Mouse (Mus musculus) liver, embryonic 14.5 days (tissue): Measurements from ENCODE around the gene U2af1. TPM values are rescaled to one million over a fixed set of nuclear protein-coding genes. Genes with fewer than 3 reads are reported as not detected.
"Not testable (repeated sequence)": the region's sequence is repeated elsewhere in the genome, so short reads cannot be mapped to it uniquely, and the experiment has no call there.

Experiments used
- ATAC-seq: fragments of 200-750 bp; cut with Nextera tagmentation; 2 replicates; pipeline ENCODE4 v1.8.0; 2017; ENCODE audit warnings: moderate number of reproducible peaks, mild to moderate bottlenecking, moderate library complexity; ENCODE audit not compliant: insufficient read depth
- DNase-seq, 3 experiments: peaks; one replicate each; pipeline ENCODE4 v3.0.0-alpha.2; 2012 to 2013; ENCODE audit warnings: low read depth in 3 of 3, low spot score in 3 of 3
- H3K27ac ChIP-seq: fragments of 300-500 bp; sonication (generic); 2 replicates; pipeline ENCODE4 v1.5.1; 2014; ENCODE audit warnings: moderate library complexity, mild to moderate bottlenecking, control low read depth, inconsistent platforms
- H3K27me3 ChIP-seq: fragments of 300-500 bp; sonication (generic); 2 replicates; pipeline ENCODE4 v1.6.1; 2014; ENCODE audit warnings: mild to moderate bottlenecking, low read length, moderate library complexity; ENCODE audit not compliant: control insufficient read depth, insufficient read depth
- H3K36me3 ChIP-seq: fragments of 300-500 bp; sonication (generic); replicated peaks from 2 replicates; pipeline ENCODE4 v1.6.1; 2014; ENCODE audit warnings: low read depth; ENCODE audit not compliant: control insufficient read depth, insufficient read depth
- H3K4me1 ChIP-seq, 2 experiments: fragments of 200-500 bp in 1 of 2; fragments of 300-500 bp in 1 of 2; sonication (generic) in 1 of 2; replicated peaks; 2 replicates each; pipeline ENCODE4 v1.6.1; 2012 to 2014; ENCODE audit warnings: antibody characterized with exemption in 1 of 2, inconsistent platforms in 1 of 2, low read length in 1 of 2; ENCODE audit not compliant: control insufficient read depth in 2 of 2, insufficient read depth in 2 of 2
- H3K4me2 ChIP-seq: fragments of 300-500 bp; sonication (generic); 2 replicates; pipeline ENCODE4 v1.6.1; 2014; ENCODE audit warnings: low read depth, mild to moderate bottlenecking, control low read depth, moderate library complexity
- H3K4me3 ChIP-seq, 2 experiments: fragments of 200-500 bp in 1 of 2; fragments of 300-500 bp in 1 of 2; sonication (generic) in 1 of 2; 2 replicates each; pipeline ENCODE4 v1.5.1; 2012 to 2014; ENCODE audit warnings: low read depth in 2 of 2, low read length in 2 of 2, mild to moderate bottlenecking in 2 of 2, control low read depth in 1 of 2, inconsistent platforms in 1 of 2, moderate library complexity in 1 of 2; ENCODE audit not compliant: insufficient read depth in 1 of 2
- H3K9ac ChIP-seq: fragments of 300-500 bp; sonication (generic); replicated peaks from 2 replicates; pipeline ENCODE4 v1.6.1; 2014; ENCODE audit warnings: mild to moderate bottlenecking, control low read depth, moderate library complexity
- H3K9me3 ChIP-seq: fragments of 300-500 bp; sonication (generic); 2 replicates; pipeline ENCODE4 v1.6.1; 2016; ENCODE audit warnings: low read length, mixed read lengths; ENCODE audit not compliant: control insufficient read depth
- CTCF ChIP-seq: IDR thresholded peaks from 2 replicates; pipeline ENCODE4 v1.5.1; 2016; ENCODE audit warnings: antibody characterized with exemption, low read depth, control low read depth
- EP300 ChIP-seq: IDR thresholded peaks from 2 replicates; pipeline ENCODE4 v1.6.1; 2016; ENCODE audit warnings: antibody characterized with exemption, low read depth
- WGBS: fragments of 180-500 bp; shearing (Covaris S2); extraction: QIAGEN DNeasy Blood & Tissue Kit; methylation state at CpG from one replicate; pipeline ENCODE4 v1.1.7; 2014; ENCODE audit not compliant: insufficient replicate concordance; 5-methylcytosine and 5-hydroxymethylcytosine counted together
- polyA plus RNA-seq, 2 experiments: library from polyadenylated mRNA; depleted of rRNA in 1 of 2; stranded (reverse) in 1 of 2; unstranded in 1 of 2; fragments of >200 nt; fragmentation: Nextera tagmentation in 1 of 2; extraction: Ambion mirVana in 1 of 2; gene quantifications; 2 replicates each; pipeline versions ENCODE4 v1.2.1 to v1.2.3; 2012 to 2014

U2af1 gene
- polyA plus RNA-seq, 2 experiments: 83.3 to 145 TPM

GRCm38 (mm10) chr17:31627961-31628360, 30.7 kb downstream of the U2af1 start:
- no peak overlapping the region for H3K4me3 ChIP-seq
- no peak overlapping the region for H3K4me2 ChIP-seq
- no peaks in the 10 kb centered on the region for H3K9me3 ChIP-seq
- no peak overlapping the region for H3K27ac ChIP-seq
- no peak for DNase-seq
- no peaks in the 10 kb centered on the region for H3K4me1 ChIP-seq
- no peak overlapping the region for H3K9ac ChIP-seq
- no peaks in the 10 kb centered on the region for H3K27me3 ChIP-seq
- WGBS: 74% methylated on average over 2 of the region's 2 CpGs
- TF ChIP-seq EP300 (no peak), CTCF (no peak)
- no peaks in the 10 kb centered on the region for H3K36me3 ChIP-seq
- ATAC-seq: no peak

- no peaks in the 10 kb centered on the region for H3K9me3 ChIP-seq
- H3K4me1 ChIP-seq: no peaks in the 10 kb centered on the region
- TF ChIP-seq CTCF: no peak
- no peak for TF ChIP-seq EP300
- no peaks in the 10 kb centered on the region for H3K27me3 ChIP-seq
- no peaks in the 10 kb centered on the region for H3K36me3 ChIP-seq
- no peak overlapping the region for H3K4me2 ChIP-seq
- H3K27ac ChIP-seq: no peak overlapping the region
- H3K9ac ChIP-seq: no peak overlapping the region
- WGBS: 63% methylated on average over 4 of the region's 4 CpGs
- DNase-seq (no peak), ATAC-seq (no peak)
- H3K4me3 ChIP-seq: no peak overlapping the region
Measured at GRCm38 (mm10) chr17:31623101-31623500, 35.6 kb downstream of the U2af1 start.

- DNase-seq (no peak), ATAC-seq (no peak)
- Histone ChIP-seq H3K27ac (no peak overlapping the region), H3K4me2 (no peak overlapping the region), H3K4me3 (no peak overlapping the region), H3K4me1 (no peaks in the 10 kb centered on the region), H3K9ac (no peak overlapping the region), H3K9me3 (no peaks in the 10 kb centered on the region), H3K36me3 (no peaks in the 10 kb centered on the region), H3K27me3 (no peaks in the 10 kb centered on the region)
- WGBS: 61% methylated on average over 4 of the region's 4 CpGs
- TF ChIP-seq EP300: no peak
- no peak for TF ChIP-seq CTCF
Measured at GRCm38 (mm10) chr17:31613086-31613755, 45.5 kb downstream of the U2af1 start.

GRCm38 (mm10) chr17:31609895-31610294, 48.8 kb downstream of the U2af1 start:
- H3K4me1 ChIP-seq: no peaks in the 10 kb centered on the region
- no peaks in the 10 kb centered on the region for H3K36me3 ChIP-seq
- ATAC-seq (no peak), DNase-seq (no peak)
- H3K27ac ChIP-seq: no peak overlapping the region
- WGBS: 72% methylated on average over 3 of the region's 3 CpGs
- H3K4me2 ChIP-seq: no peak overlapping the region
- no peak overlapping the region for H3K9ac ChIP-seq
- no peak overlapping the region for H3K4me3 ChIP-seq
- TF ChIP-seq CTCF: no peak
- TF ChIP-seq EP300: no peak
- no peaks in the 10 kb centered on the region for H3K27me3 ChIP-seq
- H3K9me3 ChIP-seq: no peaks in the 10 kb centered on the region

GRCm38 (mm10) chr17:31609173-31609572, 49.5 kb downstream of the U2af1 start:
- H3K9ac ChIP-seq, H3K4me2 ChIP-seq, H3K4me3 ChIP-seq, DNase-seq, H3K9me3 ChIP-seq, H3K27ac ChIP-seq, ATAC-seq, H3K36me3 ChIP-seq, H3K27me3 ChIP-seq, H3K4me1 ChIP-seq: not testable (repeated sequence)
- 83% methylated on average over 3 of the region's 3 CpGs for WGBS
